Mouse (Mus musculus): ENCODE results near the gene Hp.

The Hp gene

GRCm38 (mm10) chr8:109563881-109564280, 15.1 kb downstream of the Hp start:
- DNase-seq: no peak

GRCm38 (mm10) chr8:109551663-109552062, 27.3 kb downstream of the Hp start:
- DNase-seq: peak; percentile 15 to 34

GRCm38 (mm10) chr8:109544049-109544448, 34.9 kb downstream of the Hp start:
- DNase-seq: no peak

DNA sequence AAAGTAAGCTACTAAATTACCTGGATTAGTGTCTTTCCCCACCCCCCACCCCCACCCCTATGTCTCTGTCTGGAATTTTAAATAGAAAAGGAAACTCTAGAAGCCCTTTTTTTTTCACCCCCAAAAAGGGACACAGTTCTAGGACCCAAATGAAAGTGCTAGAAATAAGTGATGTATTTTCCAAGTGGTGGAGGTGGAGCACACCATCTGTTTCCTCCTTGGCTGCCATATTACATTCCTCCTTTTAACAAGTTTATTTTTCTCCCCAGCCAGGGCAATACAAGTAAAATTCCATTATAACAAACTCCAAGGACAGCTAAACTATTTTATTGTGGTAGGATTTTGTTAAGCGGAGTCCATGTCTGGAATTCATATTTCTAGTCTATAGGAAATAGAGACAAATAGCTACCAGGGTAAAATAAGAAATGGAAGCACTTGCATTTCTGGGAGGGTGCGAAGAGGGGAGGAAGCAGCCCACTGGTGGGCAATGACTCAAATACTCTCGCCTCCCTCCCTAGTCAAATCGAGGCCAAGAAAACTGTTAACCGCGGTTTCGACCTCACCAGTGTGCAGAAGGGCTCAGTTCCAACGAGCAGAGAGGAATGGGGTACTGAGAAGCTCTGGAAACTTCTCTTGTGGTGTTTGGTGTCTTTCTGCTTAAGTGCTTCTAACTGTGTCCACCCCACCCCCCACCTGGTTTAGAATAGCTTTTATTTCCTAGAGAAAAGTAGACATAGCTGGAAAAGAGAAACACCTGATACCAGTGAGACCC, 36.0 kb downstream of the Hp start:
- DNase-seq: no peak

GRCm38 (mm10) chr8:109542165-109542564, 36.8 kb downstream of the Hp start:
- no peak for DNase-seq

GRCm38 (mm10) chr8:109536703-109537102, 42.3 kb downstream of the Hp start:
- DNase-seq: peak; percentile 78 to 84

DNA sequence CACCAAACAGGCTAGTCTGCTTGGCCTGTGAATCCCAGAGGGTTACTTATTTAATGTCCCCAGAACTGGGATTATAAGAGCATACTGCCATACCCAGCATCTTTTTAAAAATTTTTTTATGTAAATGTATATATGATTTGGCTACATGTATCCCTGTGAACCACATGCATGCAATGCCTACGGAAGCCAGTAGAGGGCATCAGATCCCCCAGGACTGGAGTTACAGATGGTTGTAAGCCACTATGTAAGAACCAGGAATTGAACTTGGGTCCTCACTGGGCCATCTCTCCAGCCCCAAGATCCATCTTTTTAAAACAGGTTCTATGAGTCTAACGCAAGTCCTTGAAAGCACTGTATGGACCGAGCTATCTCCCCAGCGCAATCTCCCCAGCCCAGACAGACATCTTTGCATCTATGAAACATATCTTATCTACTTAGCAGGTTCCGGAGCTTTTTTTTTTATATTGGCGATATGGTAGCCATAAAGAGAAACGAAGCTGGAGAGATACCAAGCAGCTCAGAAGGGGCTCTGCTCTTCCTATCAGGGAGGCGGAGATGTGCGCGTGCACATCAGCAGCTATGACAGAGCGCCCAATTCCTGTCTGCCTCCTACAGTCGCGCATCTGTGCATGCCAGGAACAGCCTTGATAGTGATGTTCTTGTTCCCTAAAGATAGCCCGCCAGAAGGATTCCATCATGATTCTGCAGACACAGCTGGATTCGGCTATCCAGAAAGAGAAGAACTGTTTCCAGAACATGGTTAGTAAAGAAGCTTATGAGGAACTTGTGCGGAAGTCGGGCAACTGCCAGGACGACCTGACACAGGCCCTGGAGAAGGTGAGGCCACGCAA, 43.6 kb downstream of the Hp start:
- DNase-seq: peak in 1 of 2 experiments; percentile 58
